Mouse (Mus musculus): ENCODE results near the gene Slc24a5. TPM values are rescaled to one million over a fixed set of nuclear protein-coding genes. Genes with fewer than 3 reads are reported as not detected.
A peak's percentile ranks its signal among the peaks of the same experiment; 100 is the strongest.

Slc24a5 gene
- polyA plus RNA-seq (2015; fragmentation: Nextera tagmentation; extraction: Ambion mirVana) = 4.7 and 5.6 TPM in 2 replicates

- no peaks in the 10 kb centered on the region for H3K27me3 ChIP-seq (ENCODE audit: control insufficient read depth, insufficient read depth, low read depth, low read length)
- H3K4me1 ChIP-seq (ENCODE audit: control insufficient read depth, low read depth, low read length) = no peaks in the 10 kb centered on the region
- H3K36me3 ChIP-seq (ENCODE audit: control insufficient read depth, insufficient read depth) = no peaks in the 10 kb centered on the region
- ATAC-seq (ENCODE audit: low read depth) = peak; percentile 30; the same call in 1 of the 2 replicates
- no peaks in the 10 kb centered on the region for H3K9me3 ChIP-seq (replicated peaks; ENCODE audit: control insufficient read depth, low read length)
- H3K4me3 ChIP-seq (ENCODE audit: low read depth, low read length) = no peak within 1 kb of the TSS
- H3K27ac ChIP-seq (ENCODE audit: low read length) = no peak within 1 kb of the TSS
- 30% methylated on average over 10 of the region's 10 CpGs for WGBS (ENCODE audit: insufficient replicate concordance)
- no peak within 1 kb of the TSS for H3K4me2 ChIP-seq (ENCODE audit: low read depth, low read length)
- H3K9ac ChIP-seq (ENCODE audit: low read depth, low read length) = no peak within 1 kb of the TSS
Observed at GRCm38 (mm10) chr2:125067894-125068293, at the start of gene Slc24a5. Gene Slc24a5 (plus strand): TSS chr2:125068124.

- no peak for ATAC-seq (ENCODE audit: low read depth)
- 46% methylated on average over 5 of the region's 5 CpGs for WGBS (ENCODE audit: insufficient replicate concordance)
- Histone ChIP-seq H3K4me3 (ENCODE audit: low read depth, low read length) (no peak overlapping the region), H3K27me3 (ENCODE audit: control insufficient read depth, insufficient read depth, low read depth, low read length) (no peaks in the 10 kb centered on the region), H3K9ac (ENCODE audit: low read depth, low read length) (no peak overlapping the region), H3K9me3 (replicated peaks; ENCODE audit: control insufficient read depth, low read length) (no peaks in the 10 kb centered on the region), H3K4me2 (ENCODE audit: low read depth, low read length) (no peak overlapping the region), H3K36me3 (ENCODE audit: control insufficient read depth, insufficient read depth) (no peaks in the 10 kb centered on the region), H3K4me1 (ENCODE audit: control insufficient read depth, low read depth, low read length) (no peaks in the 10 kb centered on the region), H3K27ac (ENCODE audit: low read length) (no peak overlapping the region)
Observed at GRCm38 (mm10) chr2:125024386-125024785, 43.5 kb upstream of the Slc24a5 start.

GRCm38 (mm10) chr2:125026358-125027000 lies 41.4 kb upstream of the Slc24a5 start:
- H3K9ac ChIP-seq (ENCODE audit: low read depth, low read length) = no peak overlapping the region
- H3K4me1 ChIP-seq (ENCODE audit: control insufficient read depth, low read depth, low read length) = no peaks in the 10 kb centered on the region
- no peak for ATAC-seq (ENCODE audit: low read depth)
- no peaks in the 10 kb centered on the region for H3K27me3 ChIP-seq (ENCODE audit: control insufficient read depth, insufficient read depth, low read depth, low read length)
- H3K36me3 ChIP-seq (ENCODE audit: control insufficient read depth, insufficient read depth) = no peaks in the 10 kb centered on the region
- no peak overlapping the region for H3K4me3 ChIP-seq (ENCODE audit: low read depth, low read length)
- no peak overlapping the region for H3K4me2 ChIP-seq (ENCODE audit: low read depth, low read length)
- no peaks in the 10 kb centered on the region for H3K9me3 ChIP-seq (replicated peaks; ENCODE audit: control insufficient read depth, low read length)
- WGBS (ENCODE audit: insufficient replicate concordance) = 25% methylated on average over 14 of the region's 14 CpGs
- H3K27ac ChIP-seq (ENCODE audit: low read length) = no peak overlapping the region

DNA sequence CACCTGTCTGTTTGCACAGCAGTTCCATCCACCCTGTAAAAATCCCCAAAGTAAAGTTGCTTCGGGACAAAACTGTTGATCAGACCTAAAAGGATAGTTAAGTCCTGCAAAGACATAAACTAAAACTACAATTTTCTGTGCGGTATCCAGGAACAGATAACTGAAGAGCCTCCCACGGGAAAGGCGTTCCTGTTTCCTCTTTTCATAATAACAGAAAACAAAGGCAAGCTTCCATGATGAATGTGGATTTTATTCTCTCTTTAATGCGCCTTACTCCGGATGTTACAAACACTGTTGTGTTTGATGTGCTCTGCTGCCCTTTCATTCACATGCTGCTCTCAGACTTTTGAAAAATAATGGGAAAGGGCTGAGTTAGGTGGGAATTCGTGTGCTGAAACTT lies 37.3 kb upstream of the Slc24a5 start:
- H3K27me3 ChIP-seq (ENCODE audit: control insufficient read depth, insufficient read depth, low read depth, low read length) = no peaks in the 10 kb centered on the region

GRCm38 (mm10) chr2:125031111-125031510 lies 36.8 kb upstream of the Slc24a5 start:
- Histone ChIP-seq H3K9me3 (replicated peaks; ENCODE audit: control insufficient read depth, low read length) (no peaks in the 10 kb centered on the region), H3K4me1 (ENCODE audit: control insufficient read depth, low read depth, low read length) (no peaks in the 10 kb centered on the region), H3K4me2 (ENCODE audit: low read depth, low read length) (no peak overlapping the region), H3K36me3 (ENCODE audit: control insufficient read depth, insufficient read depth) (no peaks in the 10 kb centered on the region), H3K27me3 (ENCODE audit: control insufficient read depth, insufficient read depth, low read depth, low read length) (no peaks in the 10 kb centered on the region), H3K27ac (ENCODE audit: low read length) (no peak overlapping the region), H3K9ac (ENCODE audit: low read depth, low read length) (no peak overlapping the region), H3K4me3 (ENCODE audit: low read depth, low read length) (no peak overlapping the region)
- WGBS (ENCODE audit: insufficient replicate concordance) = 60% methylated on average over 8 of the region's 8 CpGs
- no peak for ATAC-seq (ENCODE audit: low read depth)

More for the DNA sequence above, 37.3 kb upstream of the Slc24a5 start:
- Histone ChIP-seq H3K27ac (ENCODE audit: low read length) (no peak overlapping the region), H3K4me2 (ENCODE audit: low read depth, low read length) (no peak overlapping the region), H3K9me3 (replicated peaks; ENCODE audit: control insufficient read depth, low read length) (no peaks in the 10 kb centered on the region), H3K4me3 (ENCODE audit: low read depth, low read length) (no peak overlapping the region), H3K4me1 (ENCODE audit: control insufficient read depth, low read depth, low read length) (no peaks in the 10 kb centered on the region), H3K36me3 (ENCODE audit: control insufficient read depth, insufficient read depth) (no peaks in the 10 kb centered on the region), H3K9ac (ENCODE audit: low read depth, low read length) (no peak overlapping the region)
- 54% methylated on average over 7 of the region's 7 CpGs for WGBS (ENCODE audit: insufficient replicate concordance)
- no peak for ATAC-seq (ENCODE audit: low read depth)

DNA sequence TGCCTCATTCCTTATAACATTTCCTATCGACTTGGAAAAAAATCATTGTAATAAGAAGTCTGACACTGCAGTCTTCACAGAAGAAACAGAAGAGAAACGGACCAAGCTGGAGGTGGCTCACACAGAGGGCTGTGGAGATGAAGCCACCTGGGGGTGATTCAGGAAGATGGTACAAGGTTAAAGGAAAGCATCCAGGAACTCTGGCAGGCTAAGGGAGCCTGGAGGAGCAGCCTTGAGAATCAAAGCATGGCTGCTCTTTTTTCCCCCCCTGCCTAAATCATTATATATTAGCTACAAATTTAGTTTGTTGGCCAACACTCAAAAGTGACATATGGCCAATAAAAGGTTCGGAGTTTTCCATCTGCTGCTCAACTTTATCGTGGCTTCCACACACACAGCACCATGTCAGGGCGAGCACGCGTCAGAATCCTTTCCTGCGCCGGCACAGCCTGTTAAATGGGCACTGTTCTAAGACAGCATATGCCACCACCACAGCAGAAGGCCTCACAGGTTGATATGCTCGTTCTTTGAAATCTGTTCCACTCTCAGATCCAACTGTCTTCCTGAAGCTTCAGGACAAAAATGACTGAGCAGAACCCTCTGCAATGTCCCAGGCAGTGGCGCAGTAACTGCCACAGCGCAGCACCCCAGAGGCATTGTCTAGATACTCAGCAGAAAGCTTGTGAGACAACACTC lies 36.2 kb upstream of the Slc24a5 start:
- Histone ChIP-seq H3K9me3 (replicated peaks; ENCODE audit: control insufficient read depth, low read length) (no peaks in the 10 kb centered on the region), H3K4me3 (ENCODE audit: low read depth, low read length) (no peak overlapping the region), H3K9ac (ENCODE audit: low read depth, low read length) (no peak overlapping the region), H3K36me3 (ENCODE audit: control insufficient read depth, insufficient read depth) (no peaks in the 10 kb centered on the region), H3K27me3 (ENCODE audit: control insufficient read depth, insufficient read depth, low read depth, low read length) (no peaks in the 10 kb centered on the region), H3K4me1 (ENCODE audit: control insufficient read depth, low read depth, low read length) (no peaks in the 10 kb centered on the region), H3K27ac (ENCODE audit: low read length) (no peak overlapping the region), H3K4me2 (ENCODE audit: low read depth, low read length) (no peak overlapping the region)
- no peak for ATAC-seq (ENCODE audit: low read depth)
- 78% methylated on average over 12 of the region's 12 CpGs for WGBS (ENCODE audit: insufficient replicate concordance)

GRCm38 (mm10) chr2:125032258-125032973 lies 35.5 kb upstream of the Slc24a5 start:
- WGBS (ENCODE audit: insufficient replicate concordance) = 63% methylated on average over 17 of the region's 17 CpGs
- H3K9ac ChIP-seq (ENCODE audit: low read depth, low read length) = no peak overlapping the region
- no peaks in the 10 kb centered on the region for H3K36me3 ChIP-seq (ENCODE audit: control insufficient read depth, insufficient read depth)
- no peak for ATAC-seq (ENCODE audit: low read depth)
- no peak overlapping the region for H3K27ac ChIP-seq (ENCODE audit: low read length)
- no peak overlapping the region for H3K4me3 ChIP-seq (ENCODE audit: low read depth, low read length)
- no peak overlapping the region for H3K4me2 ChIP-seq (ENCODE audit: low read depth, low read length)
- no peaks in the 10 kb centered on the region for H3K4me1 ChIP-seq (ENCODE audit: control insufficient read depth, low read depth, low read length)
- no peaks in the 10 kb centered on the region for H3K9me3 ChIP-seq (replicated peaks; ENCODE audit: control insufficient read depth, low read length)
- H3K27me3 ChIP-seq (ENCODE audit: control insufficient read depth, insufficient read depth, low read depth, low read length) = no peaks in the 10 kb centered on the region

- H3K9ac ChIP-seq (ENCODE audit: low read depth, low read length) = no peak overlapping the region
- 55% methylated on average over 10 of the region's 10 CpGs for WGBS (ENCODE audit: insufficient replicate concordance)
- no peak for ATAC-seq (ENCODE audit: low read depth)
- H3K4me1 ChIP-seq (ENCODE audit: control insufficient read depth, low read depth, low read length) = no peaks in the 10 kb centered on the region
- no peaks in the 10 kb centered on the region for H3K27me3 ChIP-seq (ENCODE audit: control insufficient read depth, insufficient read depth, low read depth, low read length)
- no peak overlapping the region for H3K27ac ChIP-seq (ENCODE audit: low read length)
- no peaks in the 10 kb centered on the region for H3K9me3 ChIP-seq (replicated peaks; ENCODE audit: control insufficient read depth, low read length)
- H3K4me2 ChIP-seq (ENCODE audit: low read depth, low read length) = no peak overlapping the region
- H3K4me3 ChIP-seq (ENCODE audit: low read depth, low read length) = no peak overlapping the region
- H3K36me3 ChIP-seq (ENCODE audit: control insufficient read depth, insufficient read depth) = no peaks in the 10 kb centered on the region
Observed at GRCm38 (mm10) chr2:125033042-125033743, 34.7 kb upstream of the Slc24a5 start.
